Mouse (Mus musculus) forebrain, embryonic 11.5 days (tissue): ENCODE measurements around the gene Pamr1. TPM values are rescaled to one million over a fixed set of nuclear protein-coding genes. Genes with fewer than 3 reads are reported as not detected.

Source experiments
- ATAC-seq: fragments of 200-750 bp; cut with Nextera tagmentation; replicated peaks from 2 replicates; pipeline ENCODE4 v1.8.0; 2017; ENCODE audit warnings: moderate TSS enrichment; ENCODE audit not compliant: low FRiP score
- DNase-seq: peaks from one replicate; pipeline ENCODE4 v3.0.0-alpha.2; 2017; ENCODE audit warnings: low spot score
- H3K27ac ChIP-seq: fragments of 300-500 bp; sonication (generic); 2 replicates; pipeline ENCODE4 v1.5.1; 2014; ENCODE audit warnings: low read depth, low read length
- H3K27me3 ChIP-seq: fragments of 300-500 bp; sonication (generic); 2 replicates; pipeline ENCODE4 v1.6.1; 2014; ENCODE audit warnings: mild to moderate bottlenecking, low read length, mixed read lengths; ENCODE audit not compliant: control insufficient read depth, insufficient read depth
- H3K36me3 ChIP-seq: fragments of 300-500 bp; sonication (generic); 2 replicates; pipeline ENCODE4 v1.6.1; 2014; ENCODE audit warnings: mild to moderate bottlenecking, low read length, moderate library complexity, mixed read lengths; ENCODE audit not compliant: control insufficient read depth, insufficient read depth
- H3K4me1 ChIP-seq: fragments of 300-500 bp; sonication (generic); replicated peaks from 2 replicates; pipeline ENCODE4 v1.6.1; 2014; ENCODE audit warnings: low read length, mixed read lengths; ENCODE audit not compliant: control insufficient read depth, insufficient read depth
- H3K4me2 ChIP-seq: fragments of 300-500 bp; sonication (generic); 2 replicates; pipeline ENCODE4 v1.6.1; 2014; ENCODE audit warnings: low read depth, mild to moderate bottlenecking, low read length, moderate library complexity, mixed read lengths; ENCODE audit not compliant: severe bottlenecking
- H3K4me3 ChIP-seq: fragments of 300-500 bp; sonication (generic); 2 replicates; pipeline ENCODE4 v1.5.1; 2014; ENCODE audit warnings: low read depth, low read length
- H3K9ac ChIP-seq: fragments of 300-500 bp; sonication (generic); 2 replicates; pipeline ENCODE4 v1.6.1; 2014; ENCODE audit warnings: low read length
- H3K9me3 ChIP-seq: fragments of 300-500 bp; sonication (generic); 2 replicates; pipeline ENCODE4 v1.6.1; 2016; ENCODE audit warnings: low read length, mixed read lengths; ENCODE audit not compliant: control insufficient read depth
- WGBS: fragments of 180-500 bp; shearing (Covaris S2); extraction: QIAGEN DNeasy Blood & Tissue Kit; methylation state at CpG from one replicate; pipeline ENCODE4 v1.1.7; 2014; 5-methylcytosine and 5-hydroxymethylcytosine counted together
- polyA plus RNA-seq: library from polyadenylated mRNA; unstranded; fragments of >200 nt; fragmentation: Nextera tagmentation; extraction: Ambion mirVana; gene quantifications from 2 replicates; pipeline ENCODE4 v1.2.1, GENCODE M21; 2014

Pamr1 gene
- polyA plus RNA-seq, 1 experiment from 2014 or later, result 0.76 TPM

- ATAC-seq (no peak), DNase-seq (no peak)
- no peaks in the 10 kb centered on the region; the same call in 1 of the 2 replicates for H3K27me3 ChIP-seq
- H3K4me1 ChIP-seq, result no peaks in the 10 kb centered on the region
- WGBS, result 33% methylated on average over 4 of the region's 4 CpGs
- H3K9me3 ChIP-seq, result no peaks in the 10 kb centered on the region
- no peak overlapping the region for H3K4me2 ChIP-seq
- no peak overlapping the region for H3K27ac ChIP-seq
- H3K9ac ChIP-seq, result no peak overlapping the region
- no peak overlapping the region for H3K4me3 ChIP-seq
- H3K36me3 ChIP-seq, result no peaks in the 10 kb centered on the region
These were observed 8.2 kb upstream of the Pamr1 start for GRCm38 (mm10) chr2:102541404-102542125.

DNA sequence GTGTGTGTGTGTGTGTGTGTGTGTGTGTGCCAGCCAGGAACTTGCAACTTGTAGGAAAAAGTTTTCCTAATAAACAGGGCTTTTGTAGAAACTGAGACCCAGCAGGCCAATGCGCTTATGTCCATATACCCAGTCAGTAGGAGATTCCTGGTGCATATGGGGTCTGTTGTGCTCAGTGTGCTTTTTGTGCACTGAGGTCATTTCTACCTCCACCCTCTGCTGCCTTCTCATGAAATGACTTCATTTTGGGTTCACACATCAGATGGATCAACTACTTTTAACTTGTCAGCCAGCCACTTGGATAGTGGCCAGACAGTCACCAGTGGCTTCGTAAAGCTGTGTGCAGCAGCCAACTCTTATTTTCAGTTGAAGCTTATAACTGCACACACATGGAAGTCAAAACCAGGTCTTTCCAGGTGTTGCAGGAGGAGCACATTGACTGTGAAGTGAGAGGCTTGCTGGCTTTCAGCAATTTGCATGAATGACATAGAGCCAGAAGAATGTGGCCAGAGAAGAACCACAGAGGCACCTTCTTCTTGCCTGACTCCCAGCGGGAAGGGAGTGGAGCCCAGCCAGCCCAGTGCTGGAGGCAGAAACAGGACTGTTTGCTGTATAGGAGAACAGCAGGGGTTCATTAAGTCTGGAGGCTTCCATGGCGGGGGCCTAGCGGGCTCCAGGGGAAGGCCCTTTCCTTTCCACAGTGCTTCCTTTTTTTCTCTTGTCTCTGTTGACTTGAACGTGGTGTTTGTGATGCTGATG is 5.7 kb upstream of the Pamr1 start:
- Histone ChIP-seq H3K9ac (no peak overlapping the region), H3K27ac (no peak overlapping the region), H3K9me3 (no peaks in the 10 kb centered on the region), H3K4me3 (no peak overlapping the region), H3K36me3 (no peaks in the 10 kb centered on the region), H3K4me1 (no peaks in the 10 kb centered on the region), H3K4me2 (no peak overlapping the region), H3K27me3 (peaks cover under 1% of the 10 kb centered on the region; the same call in 1 of the 2 replicates)
- WGBS, result 34% methylated on average over 6 of the region's 6 CpGs
- ATAC-seq, result no peak
- no peak for DNase-seq

- DNase-seq (no peak), ATAC-seq (no peak)
- H3K27me3 ChIP-seq, result peaks cover 8% of the 10 kb centered on the region; the same call in 1 of the 2 replicates
- H3K4me1 ChIP-seq, result peaks cover 6% of the 10 kb centered on the region
- no peak overlapping the region for H3K27ac ChIP-seq
- no peaks in the 10 kb centered on the region for H3K36me3 ChIP-seq
- no peaks in the 10 kb centered on the region for H3K9me3 ChIP-seq
- H3K4me2 ChIP-seq, result no peak overlapping the region
- H3K9ac ChIP-seq, result no peak overlapping the region
- WGBS, result 57% methylated on average over 6 of the region's 6 CpGs
- no peak overlapping the region for H3K4me3 ChIP-seq
These were observed 1.2 kb downstream of the Pamr1 start for GRCm38 (mm10) chr2:102550910-102551582.

GRCm38 (mm10) chr2:102551594-102551993 is 1.8 kb downstream of the Pamr1 start:
- 61% methylated on average over 3 of the region's 3 CpGs for WGBS
- no peak overlapping the region for H3K27ac ChIP-seq
- no peaks in the 10 kb centered on the region for H3K36me3 ChIP-seq
- peaks cover 8% of the 10 kb centered on the region; the same call in 1 of the 2 replicates for H3K27me3 ChIP-seq
- peaks cover 6% of the 10 kb centered on the region for H3K4me1 ChIP-seq
- no peak for DNase-seq
- H3K4me3 ChIP-seq, result no peak overlapping the region
- H3K9ac ChIP-seq, result no peak overlapping the region
- no peak for ATAC-seq
- H3K9me3 ChIP-seq, result no peaks in the 10 kb centered on the region
- no peak overlapping the region for H3K4me2 ChIP-seq

DNA sequence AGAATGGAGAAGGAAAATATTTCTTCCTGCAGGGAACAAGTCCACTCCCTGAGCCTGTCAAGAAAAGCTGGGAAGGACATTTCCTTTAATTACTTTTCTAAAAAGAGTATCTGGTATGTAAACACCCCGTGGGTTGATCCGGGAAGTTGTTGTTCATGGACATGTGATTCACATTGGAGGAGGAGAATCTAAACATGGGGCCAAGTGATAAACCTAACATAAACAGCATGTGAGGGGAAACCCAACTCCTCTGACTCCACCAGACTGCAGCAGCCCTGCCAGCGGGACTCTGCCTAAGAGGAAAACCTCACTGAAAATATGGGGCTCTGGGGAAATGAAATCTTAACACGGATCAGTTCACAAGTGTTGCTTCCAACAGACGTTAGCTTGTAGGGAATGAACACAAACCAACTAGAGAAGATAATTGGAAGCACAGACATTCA is 2.3 kb downstream of the Pamr1 start:
- 72% methylated on average over 5 of the region's 5 CpGs for WGBS
- Histone ChIP-seq H3K27me3 (peaks cover 8% of the 10 kb centered on the region; the same call in 1 of the 2 replicates), H3K4me1 (peaks cover 6% of the 10 kb centered on the region), H3K9me3 (no peaks in the 10 kb centered on the region), H3K36me3 (no peaks in the 10 kb centered on the region), H3K4me2 (no peak overlapping the region), H3K4me3 (no peak overlapping the region), H3K27ac (no peak overlapping the region), H3K9ac (no peak overlapping the region)
- ATAC-seq, result no peak
- DNase-seq, result no peak

DNA sequence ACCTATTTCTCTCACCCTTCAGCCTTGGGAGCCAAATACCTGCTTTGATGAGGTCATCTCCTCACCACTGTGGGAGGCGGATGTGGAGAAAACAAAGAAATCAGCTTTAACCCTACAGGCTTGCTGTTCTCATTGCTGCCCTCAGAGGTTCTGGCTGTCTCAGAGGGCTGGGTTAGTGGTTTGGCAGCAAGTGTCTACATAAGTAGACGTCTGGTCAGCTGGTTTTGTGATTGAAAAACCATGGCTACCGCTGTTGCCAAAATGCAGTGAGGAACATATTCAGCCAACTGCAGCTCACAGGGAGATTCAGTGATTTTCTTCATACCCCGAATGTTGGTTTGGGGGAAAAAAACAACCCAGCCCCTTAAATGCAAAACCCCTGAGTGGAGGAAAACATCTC is 7.3 kb downstream of the Pamr1 start:
- H3K9ac ChIP-seq, result no peak overlapping the region
- H3K4me2 ChIP-seq, result no peak overlapping the region
- H3K9me3 ChIP-seq, result no peaks in the 10 kb centered on the region
- 77% methylated on average over 4 of the region's 4 CpGs for WGBS
- H3K27ac ChIP-seq, result no peak overlapping the region
- no peaks in the 10 kb centered on the region for H3K4me1 ChIP-seq
- no peak overlapping the region for H3K4me3 ChIP-seq
- no peaks in the 10 kb centered on the region for H3K36me3 ChIP-seq
- no peak for DNase-seq
- H3K27me3 ChIP-seq, result no peaks in the 10 kb centered on the region
- ATAC-seq, result no peak

DNA sequence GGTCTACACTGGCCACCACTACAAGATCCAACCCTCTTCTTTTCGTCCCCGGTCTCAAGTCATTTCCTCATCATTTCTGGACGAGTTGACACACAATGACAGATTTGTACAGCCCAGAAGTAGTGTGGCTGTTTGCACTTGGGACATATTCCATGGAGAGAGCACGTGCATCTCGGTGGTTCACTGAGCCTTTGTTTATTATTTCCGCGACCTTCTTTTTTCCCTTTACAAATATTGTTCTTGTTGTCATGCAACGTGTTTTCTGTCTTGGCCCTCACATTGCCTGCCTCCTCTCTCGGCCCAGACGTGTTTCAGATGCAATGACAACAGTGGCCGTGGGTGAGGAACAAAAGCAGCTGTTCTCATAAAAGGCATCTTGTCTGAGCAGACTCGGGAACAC is 9.2 kb downstream of the Pamr1 start:
- no peak for ATAC-seq
- 86% methylated on average over 12 of the region's 12 CpGs for WGBS
- H3K27me3 ChIP-seq, result no peaks in the 10 kb centered on the region

GRCm38 (mm10) chr2:102563848-102564247 is 14.0 kb downstream of the Pamr1 start:
- Histone ChIP-seq H3K9ac (no peak overlapping the region), H3K9me3 (no peaks in the 10 kb centered on the region), H3K36me3 (no peaks in the 10 kb centered on the region), H3K4me3 (no peak overlapping the region), H3K27ac (no peak overlapping the region), H3K4me2 (no peak overlapping the region), H3K27me3 (no peaks in the 10 kb centered on the region), H3K4me1 (no peaks in the 10 kb centered on the region)
- DNase-seq, result no peak
- WGBS, result 80% methylated on average over 1 of the region's 1 CpGs
- ATAC-seq, result no peak

More for the DNA sequence above, 9.2 kb downstream of the Pamr1 start:
- no peaks in the 10 kb centered on the region for H3K9me3 ChIP-seq
- H3K36me3 ChIP-seq, result no peaks in the 10 kb centered on the region
- H3K4me1 ChIP-seq, result no peaks in the 10 kb centered on the region
- no peak overlapping the region for H3K9ac ChIP-seq
- no peak overlapping the region for H3K27ac ChIP-seq
- H3K4me3 ChIP-seq, result no peak overlapping the region
- DNase-seq, result no peak
- no peak overlapping the region for H3K4me2 ChIP-seq
